26 mouse cellular contexts compared by ENCODE assay signal in the genomic region with DNA sequence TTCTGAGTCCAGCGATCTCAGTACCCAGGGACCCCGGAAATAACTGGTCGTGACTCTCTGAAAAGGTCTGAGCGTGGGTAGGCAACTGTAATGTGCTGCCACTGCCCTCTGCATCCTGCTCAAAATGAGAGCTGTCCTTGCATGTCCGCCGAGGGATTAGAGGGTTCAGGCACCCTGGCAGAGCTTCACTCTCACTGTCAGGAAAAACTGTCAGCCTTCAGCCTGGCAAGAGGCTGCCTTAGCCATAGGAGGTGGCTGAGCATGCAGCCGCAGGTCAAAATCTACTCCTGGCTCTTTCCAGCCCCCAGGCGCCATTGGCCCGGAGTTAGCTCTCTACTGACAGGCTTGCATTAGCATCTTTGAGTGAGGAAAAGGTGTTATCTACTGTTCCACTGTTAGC. TPM values are rescaled to one million over a fixed set of nuclear protein-coding genes. Genes with fewer than 3 reads are reported as not detected.
DNase-seq lines count a peak whose midpoint lies in the region; ATAC-seq and TF ChIP-seq lines count a peak whose summit lies in the region.
"Had no signal": no experiment of that assay in that cellular context is flagged by ENCODE, and none has a peak within 500 bp of the region (broad histone marks: within the 10 kb centered on the region; RNA-seq: fewer than 3 reads in every experiment).

No protein-coding gene starts in this region.

- H3K4me1 ChIP-seq in heart, embryonic 11.5 days (ENCODE audit: control insufficient read depth, insufficient read depth, low read length): no peaks in the 10 kb centered on the region; the same call in 1 of the 2 replicates
- peaks cover 5% of the 10 kb centered on the region; the same call in 1 of the 2 replicates for H3K4me1 ChIP-seq in kidney, postnatal 0 days (replicated peaks; ENCODE audit: insufficient read depth, low read length)
- H3K4me1 ChIP-seq in hindbrain, embryonic 16.5 days (ENCODE audit: control insufficient read depth, insufficient read depth, low read depth, low read length): no peaks in the 10 kb centered on the region
- H3K4me1 ChIP-seq: lung, embryonic 15.5 days had no signal

- no peak overlapping the region for H3K27ac ChIP-seq in heart, embryonic 11.5 days (ENCODE audit: low read depth, low read length)
- H3K27ac ChIP-seq in kidney, postnatal 0 days: no peak overlapping the region
- H3K27ac ChIP-seq in hindbrain, embryonic 16.5 days (ENCODE audit: low read depth, low read length): no peak overlapping the region
- H3K27ac ChIP-seq: forebrain, embryonic 10.5 days; liver, embryonic 14.5 days; lung, embryonic 15.5 days; macrophage; midbrain, embryonic 12.5 days had no signal

- H3K27me3 ChIP-seq in heart, embryonic 11.5 days (ENCODE audit: control insufficient read depth, insufficient read depth, low read length): no peaks in the 10 kb centered on the region
- no peaks in the 10 kb centered on the region for H3K27me3 ChIP-seq in kidney, postnatal 0 days (ENCODE audit: insufficient read depth, low read length)
- no peaks in the 10 kb centered on the region for H3K27me3 ChIP-seq in hindbrain, embryonic 16.5 days (replicated peaks; ENCODE audit: control insufficient read depth, insufficient read depth, low read length)
- H3K27me3 ChIP-seq: lung, embryonic 15.5 days; midbrain, embryonic 12.5 days; Patski had no signal

- peak overlapping the region; percentile 19; the same call in 1 of the 2 replicates for H3K4me2 ChIP-seq in heart, embryonic 11.5 days
- H3K4me2 ChIP-seq in kidney, postnatal 0 days (ENCODE audit: low read length): peak overlapping the region; percentile 32
- H3K4me2 ChIP-seq in hindbrain, embryonic 16.5 days (ENCODE audit: low read length): 0 out of 2 replicates have a peak overlapping the region, but pooled peaks have one; percentile 12
- H3K4me2 ChIP-seq: lung, embryonic 15.5 days; midbrain, embryonic 12.5 days had no signal

- H3K4me3 ChIP-seq in heart, embryonic 11.5 days (ENCODE audit: low read depth, low read length): no peak overlapping the region
- no peak overlapping the region for H3K4me3 ChIP-seq in kidney, postnatal 0 days (replicated peaks; ENCODE audit: low read depth, low read length)
- no peak overlapping the region for H3K4me3 ChIP-seq in hindbrain, embryonic 16.5 days (ENCODE audit: low read length)
- H3K4me3 ChIP-seq: forebrain, embryonic 10.5 days; lung, embryonic 15.5 days; midbrain, embryonic 12.5 days had no signal

- no peaks in the 10 kb centered on the region for H3K36me3 ChIP-seq in heart, embryonic 11.5 days (ENCODE audit: control insufficient read depth, insufficient read depth, low read length)
- H3K36me3 ChIP-seq in kidney, postnatal 0 days (ENCODE audit: insufficient read depth, low read length): no peaks in the 10 kb centered on the region
- no peaks in the 10 kb centered on the region for H3K36me3 ChIP-seq in hindbrain, embryonic 16.5 days (ENCODE audit: control insufficient read depth, insufficient read depth, low read length)
- H3K36me3 ChIP-seq: forebrain, embryonic 10.5 days; lung, embryonic 15.5 days; midbrain, embryonic 12.5 days had no signal

- TF ChIP-seq CTCF in kidney, postnatal 0 days (IDR thresholded peaks at IDR 0.05; ENCODE audit: low read depth): no peak

- H3K9ac ChIP-seq in heart, embryonic 11.5 days (ENCODE audit: low read depth, low read length): no peak overlapping the region
- no peak overlapping the region for H3K9ac ChIP-seq in kidney, postnatal 0 days (ENCODE audit: low read depth, low read length)
- H3K9ac ChIP-seq in hindbrain, embryonic 16.5 days (ENCODE audit: low read depth, low read length): no peak overlapping the region
- H3K9ac ChIP-seq: liver, embryonic 14.5 days; lung, embryonic 15.5 days; midbrain, embryonic 12.5 days had no signal

- no peaks in the 10 kb centered on the region for H3K9me3 ChIP-seq in heart, embryonic 11.5 days (replicated peaks; ENCODE audit: control insufficient read depth, low read length)
- no peaks in the 10 kb centered on the region for H3K9me3 ChIP-seq in kidney, postnatal 0 days (replicated peaks; ENCODE audit: low read length)
- no peaks in the 10 kb centered on the region for H3K9me3 ChIP-seq in hindbrain, embryonic 16.5 days (ENCODE audit: control insufficient read depth, low read length)
- H3K9me3 ChIP-seq: forebrain, embryonic 10.5 days; lung, embryonic 15.5 days; midbrain, embryonic 12.5 days had no signal

- ATAC-seq in heart, embryonic 11.5 days (replicated peaks; ENCODE audit: insufficient number of reproducible peaks, low FRiP score, low TSS enrichment): no peak
- no peak for ATAC-seq in kidney, postnatal 0 days (replicated peaks; ENCODE audit: low FRiP score, low read depth)
- ATAC-seq in hindbrain, embryonic 16.5 days: peak; percentile 38; the same call in 1 of the 2 replicates
- ATAC-seq: Patski had no signal

- DNase-seq in heart, adult 18-20 months: no peak
- DNase-seq in kidney, postnatal 0 days (ENCODE audit: low spot score): no peak
- no peak for DNase-seq in kidney, postnatal 14 days
- DNase-seq in R1 (ENCODE audit: low read depth, low spot score): peak; percentile 28
- no peak for DNase-seq in layer of hippocampus, adult 18-20 months (ENCODE audit: low spot score in 2 of 2)
- DNase-seq: adrenal gland, postnatal 25 days; cerebellum, adult 9-10 months; kidney, adult 11 months; right cerebral cortex, postnatal 14 days; spleen, adult 18-20 months; thymus, postnatal 25 days had no signal

- 65% methylated on average over 9 of the region's 9 CpGs for WGBS in heart, embryonic 11.5 days (ENCODE audit: insufficient replicate concordance)
- 49% methylated on average over 9 of the region's 9 CpGs for WGBS in kidney, postnatal 0 days
- 68% methylated on average over 9 of the region's 9 CpGs for WGBS in hindbrain, embryonic 16.5 days

RNA-seq across cellular contexts. Expression of a gene that starts 21.2 kb away (rescaled TPM):
- 0.10 TPM in 1 of 2 replicates, not detected in the other for polyA plus RNA-seq in heart, embryonic 11.5 days (2014; fragmentation: Nextera tagmentation; extraction: Ambion mirVana)
- total RNA-seq in heart, adult 18-20 months (2021): 1 to 10 TPM in 1 of 2 experiments, under 1 TPM in 1; 0.30 to 1.4 TPM
- 0.09 and 0.54 TPM in 2 replicates for polyA plus RNA-seq in kidney, postnatal 0 days (2015; fragmentation: Nextera tagmentation; extraction: Ambion mirVana)
- 0.10 and 0.53 TPM in 2 replicates for polyA plus RNA-seq in hindbrain, embryonic 16.5 days (2015; fragmentation: Nextera tagmentation; extraction: Ambion mirVana)
- total RNA-seq in layer of hippocampus, adult 18-20 months (2021): not detected
- total RNA-seq: ES-E14; granulocyte monocyte progenitor cell, adult 5-6 weeks; layer of hippocampus, postnatal 10 days; left cerebral cortex, postnatal 10 days; neutrophil, adult 5-6 weeks had no signal
- polyA plus RNA-seq: heart, embryonic 16.5 days; limb, embryonic 14.5 days; lung, embryonic 15.5 days; macrophage; midbrain, embryonic 12.5 days; Patski had no signal
